Mouse (Mus musculus) liver, embryonic 14.5 days (tissue): ENCODE data around the gene Arih2. TPM values are rescaled to one million over a fixed set of nuclear protein-coding genes. Genes with fewer than 3 reads are reported as not detected.

ENCODE experiments used
- ATAC-seq: fragments of 200-750 bp; cut with Nextera tagmentation; 2 replicates; pipeline ENCODE4 v1.8.0; 2017; ENCODE audit warnings: moderate number of reproducible peaks, mild to moderate bottlenecking, moderate library complexity; ENCODE audit not compliant: insufficient read depth
- DNase-seq, 3 experiments: peaks; one replicate each; pipeline ENCODE4 v3.0.0-alpha.2; 2012 to 2013; ENCODE audit warnings: low read depth in 3 of 3, low spot score in 3 of 3
- H3K27ac ChIP-seq: fragments of 300-500 bp; sonication (generic); 2 replicates; pipeline ENCODE4 v1.5.1; 2014; ENCODE audit warnings: moderate library complexity, mild to moderate bottlenecking, control low read depth, inconsistent platforms
- H3K27me3 ChIP-seq: fragments of 300-500 bp; sonication (generic); 2 replicates; pipeline ENCODE4 v1.6.1; 2014; ENCODE audit warnings: mild to moderate bottlenecking, low read length, moderate library complexity; ENCODE audit not compliant: control insufficient read depth, insufficient read depth
- H3K36me3 ChIP-seq: fragments of 300-500 bp; sonication (generic); replicated peaks from 2 replicates; pipeline ENCODE4 v1.6.1; 2014; ENCODE audit warnings: low read depth; ENCODE audit not compliant: control insufficient read depth, insufficient read depth
- H3K4me1 ChIP-seq, 2 experiments: fragments of 200-500 bp in 1 of 2; fragments of 300-500 bp in 1 of 2; sonication (generic) in 1 of 2; replicated peaks; 2 replicates each; pipeline ENCODE4 v1.6.1; 2012 to 2014; ENCODE audit warnings: antibody characterized with exemption in 1 of 2, inconsistent platforms in 1 of 2, low read length in 1 of 2; ENCODE audit not compliant: control insufficient read depth in 2 of 2, insufficient read depth in 2 of 2
- H3K4me2 ChIP-seq: fragments of 300-500 bp; sonication (generic); 2 replicates; pipeline ENCODE4 v1.6.1; 2014; ENCODE audit warnings: low read depth, mild to moderate bottlenecking, control low read depth, moderate library complexity
- H3K4me3 ChIP-seq, 2 experiments: fragments of 200-500 bp in 1 of 2; fragments of 300-500 bp in 1 of 2; sonication (generic) in 1 of 2; 2 replicates each; pipeline ENCODE4 v1.5.1; 2012 to 2014; ENCODE audit warnings: low read depth in 2 of 2, low read length in 2 of 2, mild to moderate bottlenecking in 2 of 2, control low read depth in 1 of 2, inconsistent platforms in 1 of 2, moderate library complexity in 1 of 2; ENCODE audit not compliant: insufficient read depth in 1 of 2
- H3K9ac ChIP-seq: fragments of 300-500 bp; sonication (generic); replicated peaks from 2 replicates; pipeline ENCODE4 v1.6.1; 2014; ENCODE audit warnings: mild to moderate bottlenecking, control low read depth, moderate library complexity
- H3K9me3 ChIP-seq: fragments of 300-500 bp; sonication (generic); 2 replicates; pipeline ENCODE4 v1.6.1; 2016; ENCODE audit warnings: low read length, mixed read lengths; ENCODE audit not compliant: control insufficient read depth
- CTCF ChIP-seq: IDR thresholded peaks from 2 replicates; pipeline ENCODE4 v1.5.1; 2016; ENCODE audit warnings: antibody characterized with exemption, low read depth, control low read depth
- EP300 ChIP-seq: IDR thresholded peaks from 2 replicates; pipeline ENCODE4 v1.6.1; 2016; ENCODE audit warnings: antibody characterized with exemption, low read depth
- WGBS: fragments of 180-500 bp; shearing (Covaris S2); extraction: QIAGEN DNeasy Blood & Tissue Kit; methylation state at CpG from one replicate; pipeline ENCODE4 v1.1.7; 2014; ENCODE audit not compliant: insufficient replicate concordance; 5-methylcytosine and 5-hydroxymethylcytosine counted together
- polyA plus RNA-seq, 2 experiments: library from polyadenylated mRNA; depleted of rRNA in 1 of 2; stranded (reverse) in 1 of 2; unstranded in 1 of 2; fragments of >200 nt; fragmentation: Nextera tagmentation in 1 of 2; extraction: Ambion mirVana in 1 of 2; gene quantifications; 2 replicates each; pipeline versions ENCODE4 v1.2.1 to v1.2.3; 2012 to 2014

Gene Arih2
- polyA plus RNA-seq, 2 experiments, result 17.7 to 18.0 TPM

DNA sequence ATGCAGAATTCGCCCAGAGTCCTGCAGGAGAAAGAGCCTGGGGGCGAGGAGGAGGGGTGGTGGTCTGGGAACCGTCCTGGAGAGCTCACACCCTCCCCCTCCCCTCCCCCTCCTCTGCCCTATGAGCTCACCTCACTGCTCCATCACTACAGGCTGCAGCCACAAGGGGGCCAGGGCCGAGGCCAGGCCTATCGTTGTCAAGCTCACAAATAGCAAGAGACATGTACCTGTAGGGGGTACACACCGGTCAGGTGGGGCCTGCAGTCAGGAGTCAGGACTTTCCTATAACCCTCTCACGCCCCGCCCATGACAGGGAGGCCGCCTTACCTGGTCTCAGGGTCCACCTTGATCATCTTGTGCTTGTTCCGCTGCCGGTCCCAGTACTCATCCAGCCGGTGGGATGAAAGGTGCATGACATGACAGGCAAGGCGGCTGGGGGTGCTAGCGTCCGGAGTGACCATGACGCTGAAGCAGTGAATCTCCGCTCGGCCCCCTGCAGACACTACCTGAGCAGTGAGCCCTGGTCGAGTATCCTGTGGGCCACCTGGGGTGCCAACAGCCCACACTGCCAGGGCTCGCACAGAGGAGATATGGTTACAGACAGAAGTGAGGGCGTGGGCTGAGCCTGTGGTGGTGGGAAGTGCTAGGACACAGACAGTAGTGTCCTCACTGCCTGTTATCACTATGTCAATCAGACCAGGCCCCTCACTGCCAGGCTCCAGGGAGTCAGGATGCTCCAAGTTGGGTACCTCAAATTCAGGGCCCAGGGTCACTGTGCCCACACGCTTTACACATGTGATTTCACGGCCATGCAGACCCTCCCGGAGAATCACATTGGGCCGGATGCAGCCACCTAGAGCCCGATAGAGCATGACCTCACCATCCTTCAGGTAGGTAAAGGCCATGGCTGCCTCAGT, 75.2 kb downstream of the Arih2 start:
- no peak overlapping the region for H3K9ac ChIP-seq
- no peak overlapping the region for H3K4me2 ChIP-seq
- no peak overlapping the region for H3K4me3 ChIP-seq
- no peaks in the 10 kb centered on the region for H3K9me3 ChIP-seq
- peaks cover 3 to 13% of the 10 kb centered on the region in 2 experiments for H3K4me1 ChIP-seq
- ATAC-seq, result no peak
- TF ChIP-seq CTCF (peak; percentile 78), EP300 (no peak)
- no peak overlapping the region for H3K27ac ChIP-seq
- no peak for DNase-seq
- no peaks in the 10 kb centered on the region for H3K27me3 ChIP-seq
- H3K36me3 ChIP-seq, result peaks cover 6% of the 10 kb centered on the region
- 66% methylated on average over 26 of the region's 26 CpGs for WGBS

GRCm38 (mm10) chr9:108572321-108572720, 76.9 kb downstream of the Arih2 start:
- no peak for ATAC-seq
- Histone ChIP-seq H3K36me3 (peaks cover 6% of the 10 kb centered on the region), H3K4me2 (no peak overlapping the region), H3K4me3 (no peak overlapping the region), H3K4me1 (peaks cover 12 to 17% of the 10 kb centered on the region in 2 experiments), H3K9me3 (no peaks in the 10 kb centered on the region), H3K9ac (no peak overlapping the region), H3K27me3 (no peaks in the 10 kb centered on the region), H3K27ac (no peak overlapping the region)
- WGBS, result 72% methylated on average over 10 of the region's 10 CpGs
- no peak for TF ChIP-seq CTCF
- TF ChIP-seq EP300, result no peak
- DNase-seq, result no peak

GRCm38 (mm10) chr9:108571401-108571973, 77.7 kb downstream of the Arih2 start:
- ATAC-seq, result no peak
- TF ChIP-seq CTCF (no peak), EP300 (no peak)
- H3K4me3 ChIP-seq, result no peak overlapping the region
- WGBS, result 86% methylated on average over 16 of the region's 16 CpGs
- H3K4me1 ChIP-seq, result peaks cover 12 to 17% of the 10 kb centered on the region in 2 experiments
- no peak overlapping the region for H3K9ac ChIP-seq
- no peaks in the 10 kb centered on the region for H3K9me3 ChIP-seq
- no peak overlapping the region for H3K27ac ChIP-seq
- H3K27me3 ChIP-seq, result no peaks in the 10 kb centered on the region
- H3K36me3 ChIP-seq, result peaks cover 6% of the 10 kb centered on the region
- no peak overlapping the region for H3K4me2 ChIP-seq
- no peak for DNase-seq

DNA sequence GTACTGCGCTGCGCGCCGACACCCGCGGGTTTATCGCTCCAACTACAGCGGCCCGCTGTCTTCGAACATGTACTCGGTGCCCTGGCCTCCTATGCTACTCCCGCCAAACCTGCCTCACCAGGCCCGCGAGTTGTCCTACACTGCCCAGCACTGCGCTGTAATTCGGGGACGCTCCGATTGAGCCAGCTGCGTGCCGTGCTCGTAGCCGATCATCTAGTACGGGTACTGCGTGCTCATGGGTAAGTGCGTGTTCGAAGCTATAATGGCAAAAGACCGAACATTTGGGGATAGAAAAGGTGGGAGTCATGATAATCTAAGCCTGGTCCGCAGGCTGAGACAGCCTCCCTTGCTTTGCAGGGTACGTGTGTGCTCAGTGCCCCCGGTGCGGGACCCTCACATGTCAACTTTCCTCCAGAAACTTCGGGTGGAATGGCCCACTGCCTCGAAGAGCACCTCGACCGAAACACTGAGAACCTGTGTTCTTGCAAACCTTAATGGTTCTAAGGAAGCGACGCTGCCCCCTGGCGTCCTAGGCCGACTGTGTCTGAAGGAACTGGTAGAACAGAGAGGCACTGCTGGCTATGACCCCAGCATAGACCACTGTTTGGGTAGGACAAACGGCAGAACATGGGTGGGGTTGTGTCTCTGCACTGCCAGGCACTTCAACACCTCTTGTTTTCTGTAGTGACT, 78.8 kb downstream of the Arih2 start:
- Histone ChIP-seq H3K36me3 (peaks cover 10% of the 10 kb centered on the region), H3K4me1 (peaks cover 12 to 21% of the 10 kb centered on the region in 2 experiments), H3K27me3 (no peaks in the 10 kb centered on the region), H3K9ac (peak overlapping the region; percentile 46), H3K4me3 (peak overlapping the region; percentile 66 to 73), H3K4me2 (peak overlapping the region; percentile 99), H3K9me3 (no peaks in the 10 kb centered on the region), H3K27ac (peak overlapping the region; percentile 31)
- TF ChIP-seq CTCF (peak; percentile 93), EP300 (no peak)
- WGBS, result under 1% methylated on average over 40 of the region's 40 CpGs
- DNase-seq, result peak; percentile 68 to 80 (median 70)
- ATAC-seq, result peak; percentile 12
